Mouse (Mus musculus): ENCODE measurements around the gene C9orf72. TPM values are rescaled to one million over a fixed set of nuclear protein-coding genes. Genes with fewer than 3 reads are reported as not detected.
A peak's percentile ranks its signal among the peaks of the same experiment; 100 is the strongest.

Gene C9orf72
- polyA plus RNA-seq, 1 experiment from 2014 or later = 11.6 TPM

GRCm38 (mm10) chr4:35221903-35222302, 4.1 kb downstream of the C9orf72 start:
- WGBS = 61% methylated on average over 4 of the region's 4 CpGs
- H3K9me3 ChIP-seq (replicated peaks) = no peaks in the 10 kb centered on the region
- H3K27me3 ChIP-seq = no peaks in the 10 kb centered on the region
- H3K9ac ChIP-seq = no peak overlapping the region
- no peak overlapping the region for H3K4me2 ChIP-seq
- peaks cover 5% of the 10 kb centered on the region; the same call in 1 of the 2 replicates for H3K36me3 ChIP-seq
- ATAC-seq (replicated peaks; ENCODE audit: low FRiP score) = no peak
- H3K4me3 ChIP-seq (replicated peaks) = no peak overlapping the region
- H3K4me1 ChIP-seq = no peaks in the 10 kb centered on the region
- no peak overlapping the region for H3K27ac ChIP-seq

- peaks cover 5% of the 10 kb centered on the region; the same call in 1 of the 2 replicates for H3K36me3 ChIP-seq
- WGBS = 46% methylated on average over 2 of the region's 2 CpGs
- no peaks in the 10 kb centered on the region for H3K27me3 ChIP-seq
- H3K27ac ChIP-seq = no peak overlapping the region
- H3K9ac ChIP-seq = no peak overlapping the region
- no peak for ATAC-seq (replicated peaks; ENCODE audit: low FRiP score)
- no peaks in the 10 kb centered on the region for H3K9me3 ChIP-seq (replicated peaks)
- no peak overlapping the region for H3K4me3 ChIP-seq (replicated peaks)
- H3K4me2 ChIP-seq = no peak overlapping the region
- no peaks in the 10 kb centered on the region for H3K4me1 ChIP-seq
These were observed 4.8 kb downstream of the C9orf72 start for GRCm38 (mm10) chr4:35221131-35221530.

GRCm38 (mm10) chr4:35220108-35220731, 5.8 kb downstream of the C9orf72 start:
- Histone ChIP-seq H3K9me3 (replicated peaks) (no peaks in the 10 kb centered on the region), H3K27ac (no peak overlapping the region), H3K36me3 (peaks cover 5% of the 10 kb centered on the region), H3K27me3 (no peaks in the 10 kb centered on the region), H3K4me3 (replicated peaks) (no peak overlapping the region), H3K9ac (no peak overlapping the region), H3K4me1 (no peaks in the 10 kb centered on the region), H3K4me2 (no peak overlapping the region)
- WGBS = 82% methylated on average over 6 of the region's 6 CpGs
- no peak for ATAC-seq (replicated peaks; ENCODE audit: low FRiP score)

GRCm38 (mm10) chr4:35204659-35205058, 21.3 kb downstream of the C9orf72 start:
- Histone ChIP-seq H3K4me1 (no peaks in the 10 kb centered on the region), H3K27ac (no peak overlapping the region), H3K36me3 (peaks cover 27% of the 10 kb centered on the region), H3K9ac (no peak overlapping the region), H3K4me2 (no peak overlapping the region), H3K9me3 (replicated peaks) (no peaks in the 10 kb centered on the region), H3K4me3 (replicated peaks) (no peak overlapping the region), H3K27me3 (no peaks in the 10 kb centered on the region)
- no peak for ATAC-seq (replicated peaks; ENCODE audit: low FRiP score)
- 66% methylated on average over 7 of the region's 7 CpGs for WGBS

GRCm38 (mm10) chr4:35203724-35204123, 22.3 kb downstream of the C9orf72 start:
- no peak overlapping the region for H3K9ac ChIP-seq
- H3K36me3 ChIP-seq = peaks cover 30% of the 10 kb centered on the region
- no peaks in the 10 kb centered on the region for H3K27me3 ChIP-seq
- H3K4me2 ChIP-seq = no peak overlapping the region
- no peaks in the 10 kb centered on the region for H3K9me3 ChIP-seq (replicated peaks)
- 89% methylated on average over 2 of the region's 2 CpGs for WGBS
- ATAC-seq (replicated peaks; ENCODE audit: low FRiP score) = no peak
- H3K4me3 ChIP-seq (replicated peaks) = no peak overlapping the region
- H3K27ac ChIP-seq = no peak overlapping the region
- no peaks in the 10 kb centered on the region for H3K4me1 ChIP-seq

GRCm38 (mm10) chr4:35201700-35202099, 24.3 kb downstream of the C9orf72 start:
- Histone ChIP-seq H3K36me3 (peaks cover 33% of the 10 kb centered on the region), H3K9me3 (replicated peaks) (no peaks in the 10 kb centered on the region), H3K4me2 (no peak overlapping the region), H3K9ac (no peak overlapping the region), H3K27me3 (no peaks in the 10 kb centered on the region), H3K4me3 (replicated peaks) (no peak overlapping the region), H3K4me1 (no peaks in the 10 kb centered on the region), H3K27ac (no peak overlapping the region)
- ATAC-seq (replicated peaks; ENCODE audit: low FRiP score) = no peak
- WGBS = 95% methylated on average over 5 of the region's 5 CpGs

GRCm38 (mm10) chr4:35192725-35193124, 33.2 kb downstream of the C9orf72 start:
- Histone ChIP-seq H3K27ac (no peak overlapping the region), H3K4me3 (replicated peaks) (no peak overlapping the region), H3K4me1 (no peaks in the 10 kb centered on the region), H3K27me3 (no peaks in the 10 kb centered on the region), H3K36me3 (peaks cover 8% of the 10 kb centered on the region; the same call in 1 of the 2 replicates), H3K4me2 (no peak overlapping the region), H3K9ac (no peak overlapping the region), H3K9me3 (replicated peaks) (no peaks in the 10 kb centered on the region)
- ATAC-seq (replicated peaks; ENCODE audit: low FRiP score) = 0 out of 2 replicates have a peak, but pooled peaks have one; percentile 9
- 44% methylated on average over 7 of the region's 7 CpGs for WGBS

GRCm38 (mm10) chr4:35189794-35190193, 36.2 kb downstream of the C9orf72 start:
- Histone ChIP-seq H3K27ac (no peak overlapping the region), H3K9me3 (replicated peaks) (no peaks in the 10 kb centered on the region), H3K4me1 (no peaks in the 10 kb centered on the region), H3K4me2 (no peak overlapping the region), H3K27me3 (no peaks in the 10 kb centered on the region), H3K9ac (no peak overlapping the region), H3K36me3 (peaks cover 5% of the 10 kb centered on the region; the same call in 1 of the 2 replicates), H3K4me3 (replicated peaks) (no peak overlapping the region)
- WGBS = 71% methylated on average over 5 of the region's 5 CpGs
- no peak for ATAC-seq (replicated peaks; ENCODE audit: low FRiP score)

GRCm38 (mm10) chr4:35187617-35188326, 38.2 kb downstream of the C9orf72 start:
- Histone ChIP-seq H3K4me1 (no peaks in the 10 kb centered on the region), H3K36me3 (peaks cover 5% of the 10 kb centered on the region; the same call in 1 of the 2 replicates), H3K4me2 (no peak overlapping the region), H3K27me3 (no peaks in the 10 kb centered on the region), H3K4me3 (replicated peaks) (no peak overlapping the region), H3K9me3 (replicated peaks) (no peaks in the 10 kb centered on the region), H3K9ac (no peak overlapping the region), H3K27ac (no peak overlapping the region)
- WGBS = 91% methylated on average over 8 of the region's 8 CpGs
- no peak for ATAC-seq (replicated peaks; ENCODE audit: low FRiP score)

GRCm38 (mm10) chr4:35177926-35178645, 47.9 kb downstream of the C9orf72 start:
- H3K4me1 ChIP-seq = peaks cover 4% of the 10 kb centered on the region
- H3K9ac ChIP-seq = no peak overlapping the region
- no peak overlapping the region for H3K4me2 ChIP-seq
- ATAC-seq (replicated peaks; ENCODE audit: low FRiP score) = no peak
- H3K4me3 ChIP-seq (replicated peaks) = no peak overlapping the region
- no peak overlapping the region for H3K27ac ChIP-seq
- 64% methylated on average over 12 of the region's 12 CpGs for WGBS
- no peaks in the 10 kb centered on the region for H3K27me3 ChIP-seq
- H3K9me3 ChIP-seq (replicated peaks) = no peaks in the 10 kb centered on the region
- H3K36me3 ChIP-seq = no peaks in the 10 kb centered on the region

GRCm38 (mm10) chr4:35175566-35175965, 50.4 kb downstream of the C9orf72 start:
- Histone ChIP-seq H3K9ac (no peak overlapping the region), H3K4me2 (no peak overlapping the region), H3K4me1 (peaks cover 4% of the 10 kb centered on the region), H3K9me3 (replicated peaks) (no peaks in the 10 kb centered on the region), H3K36me3 (no peaks in the 10 kb centered on the region), H3K27ac (no peak overlapping the region), H3K4me3 (replicated peaks) (no peak overlapping the region), H3K27me3 (no peaks in the 10 kb centered on the region)
- WGBS = 91% methylated on average over 2 of the region's 2 CpGs
- ATAC-seq (replicated peaks; ENCODE audit: low FRiP score) = no peak

- no peak overlapping the region for H3K9ac ChIP-seq
- H3K27me3 ChIP-seq = no peaks in the 10 kb centered on the region
- H3K27ac ChIP-seq = no peak overlapping the region
- H3K9me3 ChIP-seq (replicated peaks) = no peaks in the 10 kb centered on the region
- no peak overlapping the region for H3K4me2 ChIP-seq
- H3K36me3 ChIP-seq = no peaks in the 10 kb centered on the region
- 74% methylated on average over 1 of the region's 1 CpGs for WGBS
- H3K4me3 ChIP-seq (replicated peaks) = no peak overlapping the region
- peaks cover 6% of the 10 kb centered on the region for H3K4me1 ChIP-seq
- ATAC-seq (replicated peaks; ENCODE audit: low FRiP score) = no peak
These were observed 52.4 kb downstream of the C9orf72 start for GRCm38 (mm10) chr4:35173551-35173950.
